Mouse (Mus musculus): ENCODE results near the gene Polr2f.

Gene Polr2f

DNA sequence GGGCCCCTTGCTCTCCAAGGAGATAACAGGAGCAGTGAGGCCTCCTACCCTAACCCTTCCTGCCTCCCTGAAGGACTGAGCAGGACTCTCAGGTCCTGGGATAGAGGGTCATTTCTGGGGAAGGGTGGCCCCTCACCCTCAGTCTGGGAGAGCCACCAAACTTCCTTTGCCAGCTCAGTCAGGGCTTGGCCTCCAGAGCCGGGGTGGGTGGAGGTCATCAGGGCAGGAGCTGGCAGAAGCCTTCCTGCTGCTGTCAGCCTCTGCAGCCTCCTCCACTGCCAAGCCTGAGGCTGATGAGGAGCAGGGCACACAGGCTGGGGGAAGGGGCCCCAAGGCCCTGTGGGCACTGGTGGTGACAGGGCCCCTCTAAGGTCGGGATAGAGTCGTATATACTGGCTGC, 14.8 kb downstream of the Polr2f start:
- DNase-seq (ENCODE audit: extremely low spot score): no peak

DNA sequence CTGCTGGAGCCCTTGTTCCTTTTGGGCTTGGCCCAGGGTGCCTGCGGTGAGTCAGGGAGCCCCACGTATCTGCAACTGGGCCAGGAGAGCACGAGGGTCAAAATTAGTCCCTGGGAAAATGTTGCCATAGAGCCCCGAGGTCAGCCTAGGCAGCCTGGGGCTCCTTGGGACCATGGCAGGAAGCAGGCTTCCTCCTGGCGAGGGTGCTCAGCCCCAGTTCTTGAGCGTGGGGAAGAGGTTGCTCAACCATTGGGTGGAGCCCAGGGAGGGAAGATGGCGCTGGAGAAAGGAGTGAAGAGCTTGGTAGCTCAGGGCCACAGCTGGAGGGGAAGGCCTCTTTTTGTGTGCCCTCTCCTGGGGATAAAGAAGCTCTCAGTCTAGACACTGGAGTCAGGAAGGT, 21.5 kb downstream of the Polr2f start:
- DNase-seq (ENCODE audit: extremely low spot score): no peak

DNA sequence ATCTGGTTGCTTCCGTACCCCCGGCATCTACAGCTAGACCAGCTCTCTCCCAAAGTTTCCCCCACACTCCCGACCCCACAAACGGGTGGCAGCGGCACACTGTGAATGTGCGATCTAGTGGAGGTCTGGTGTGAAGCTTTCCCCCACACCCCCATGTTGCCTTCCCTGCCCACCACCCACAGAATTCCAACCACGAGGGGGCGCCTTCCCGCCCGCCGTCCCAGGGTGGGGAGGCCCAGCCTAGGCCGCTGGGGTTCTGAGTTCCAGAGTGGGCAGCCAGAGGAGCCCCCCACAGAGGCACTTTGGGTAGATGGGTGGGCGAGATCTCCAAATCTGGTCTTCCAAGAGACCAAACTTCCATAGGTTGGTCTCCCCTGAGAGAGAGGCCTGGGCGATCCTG, 22.0 kb downstream of the Polr2f start:
- no peak for DNase-seq (ENCODE audit: extremely low spot score)

DNA sequence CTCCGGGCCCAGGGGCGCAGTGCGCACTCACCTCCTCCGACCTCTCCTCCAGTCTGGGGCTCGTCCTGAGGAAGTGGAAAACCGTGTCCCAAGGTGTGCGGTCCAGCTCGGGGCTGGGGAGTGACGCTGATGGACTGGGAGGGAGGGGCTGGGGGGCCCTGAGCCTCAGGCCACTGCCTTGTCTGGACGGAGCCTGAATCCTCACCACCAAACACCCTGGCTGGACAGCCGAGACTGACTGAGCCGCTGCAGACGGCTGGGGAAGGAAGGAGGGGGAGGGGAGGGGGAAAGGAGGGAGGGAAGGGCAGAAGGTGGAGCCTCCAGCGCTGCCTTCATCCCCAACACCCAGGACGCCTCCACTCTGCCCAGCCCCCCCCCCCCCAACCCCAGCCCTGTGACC, 23.4 kb downstream of the Polr2f start:
- DNase-seq (ENCODE audit: extremely low spot score): no peak

DNA sequence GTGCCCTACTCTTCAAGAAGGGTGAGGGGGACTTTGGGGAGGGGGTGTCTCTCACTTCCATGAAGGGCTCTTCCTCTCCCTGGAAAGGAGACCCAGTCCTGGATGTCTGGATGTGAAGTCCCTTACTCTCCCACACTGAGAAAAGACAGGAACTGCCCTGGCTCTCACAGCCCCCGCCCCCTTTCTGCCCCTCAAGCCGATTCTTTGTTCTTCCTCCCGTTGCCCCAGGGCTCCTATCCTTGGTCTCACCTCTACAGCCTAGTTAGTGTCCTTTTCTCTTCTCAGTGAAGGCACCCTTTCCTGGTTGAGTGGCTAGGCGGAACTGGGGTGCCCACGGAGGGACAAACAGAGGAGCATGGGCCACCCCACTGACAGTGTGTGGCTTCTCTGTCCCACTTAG, 24.3 kb downstream of the Polr2f start, which contains the start of gene Sox10:
TSS of gene Sox10 (minus strand) at position 101 of the 400 bp plus-strand sequence.
- no peak for DNase-seq (ENCODE audit: extremely low spot score)

DNA sequence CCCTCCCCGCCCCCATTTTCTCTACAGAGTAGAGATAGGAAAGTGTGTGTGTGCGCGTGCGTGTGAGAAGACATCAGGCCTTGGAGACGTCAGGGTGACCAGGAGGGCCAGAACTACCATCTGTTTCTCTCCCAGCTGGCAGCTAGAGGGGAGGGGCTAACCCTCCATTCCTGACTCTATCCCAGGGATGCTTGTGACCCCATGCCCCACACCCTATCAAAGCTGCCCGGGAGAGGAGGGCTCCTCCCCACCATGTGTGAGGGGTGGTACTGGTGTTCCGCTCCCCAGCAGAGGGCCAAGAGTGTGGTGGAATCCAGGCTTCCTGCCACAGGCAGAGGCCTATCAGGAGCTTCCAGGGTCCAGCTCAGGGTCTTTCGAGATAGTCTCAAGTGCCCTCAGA, 25.9 kb downstream of the Polr2f start:
- DNase-seq (ENCODE audit: extremely low spot score): peak; percentile 52

DNA sequence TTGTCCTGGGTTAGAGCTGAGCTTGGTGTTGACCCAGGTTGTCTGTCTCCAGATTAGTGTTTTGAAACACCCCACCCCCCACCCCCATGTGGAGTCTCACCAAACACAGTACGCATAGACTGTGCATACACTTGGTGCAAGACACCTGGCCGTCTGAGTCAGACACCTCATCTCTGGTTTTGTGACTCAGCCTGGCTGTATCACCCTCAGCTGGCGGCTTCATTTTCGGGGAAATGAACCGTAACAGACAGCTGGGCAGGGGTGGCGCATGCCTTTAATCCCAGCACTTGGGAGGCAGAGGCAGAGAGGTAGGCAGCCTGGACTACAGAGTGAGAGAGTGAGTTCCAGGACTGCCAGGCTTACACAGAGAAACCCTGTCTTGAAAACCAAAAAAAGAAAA, 36.1 kb downstream of the Polr2f start:
- peak; percentile 1 for DNase-seq (ENCODE audit: extremely low spot score)

DNA sequence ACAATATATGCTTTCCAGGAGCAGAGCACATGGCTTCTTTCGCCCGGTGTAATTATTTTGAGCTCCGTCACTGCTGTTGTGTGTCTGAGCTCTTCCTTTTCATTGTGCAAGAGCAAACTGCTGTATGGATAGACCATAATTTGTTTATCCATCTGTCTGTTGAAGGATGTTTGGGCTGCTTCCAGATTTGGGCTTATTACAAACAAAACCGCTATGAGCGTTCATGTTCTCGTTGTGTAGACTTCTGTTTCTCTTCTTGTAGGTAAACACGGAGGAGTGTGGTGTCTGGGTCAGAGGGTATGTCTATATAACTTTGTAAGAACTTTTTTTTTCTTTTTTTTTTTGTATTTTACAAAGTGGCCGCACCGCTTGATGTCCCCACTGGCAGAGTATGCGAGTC, 44.4 kb downstream of the Polr2f start:
- DNase-seq (ENCODE audit: extremely low spot score): no peak

DNA sequence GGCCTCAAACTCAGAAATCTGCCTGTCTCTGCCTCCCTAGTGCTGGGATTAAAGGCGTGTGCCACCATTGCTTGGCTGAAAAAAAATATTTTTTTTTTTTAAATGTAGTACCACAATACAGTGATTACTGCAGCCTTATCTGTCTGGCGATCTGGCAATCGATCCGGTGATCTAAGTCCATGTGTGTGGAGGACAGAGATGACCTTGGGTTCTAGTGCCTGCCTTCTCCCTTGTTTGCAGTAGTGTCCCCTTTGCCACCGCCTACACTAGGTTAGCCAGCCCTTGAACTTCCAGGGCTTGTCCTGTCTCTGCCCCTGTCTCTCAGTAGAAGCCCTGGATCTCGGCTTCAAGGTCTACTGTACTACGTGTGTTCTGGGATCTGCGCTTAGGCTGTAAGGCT, 47.0 kb downstream of the Polr2f start:
- no peak for DNase-seq (ENCODE audit: extremely low spot score)

DNA sequence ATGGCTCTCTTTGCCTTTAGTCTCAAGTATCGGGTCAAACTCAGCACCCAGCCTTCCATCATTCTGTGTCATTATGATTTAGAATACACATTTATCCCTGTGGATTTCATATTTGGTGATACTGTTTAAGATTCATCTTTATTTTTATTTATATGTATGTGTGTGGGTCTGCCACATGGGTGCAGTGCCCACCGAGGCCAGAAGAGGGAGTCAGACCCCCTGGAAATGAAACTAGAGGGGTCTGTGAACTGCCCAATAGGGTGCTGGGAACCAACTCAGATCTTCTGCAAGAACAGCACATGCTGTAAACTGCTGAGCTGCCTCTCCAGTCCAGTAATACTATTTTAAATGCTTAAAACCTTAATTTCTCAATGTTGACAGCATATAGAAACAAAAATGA, 50.6 kb downstream of the Polr2f start:
- DNase-seq (ENCODE audit: extremely low spot score): no peak

DNA sequence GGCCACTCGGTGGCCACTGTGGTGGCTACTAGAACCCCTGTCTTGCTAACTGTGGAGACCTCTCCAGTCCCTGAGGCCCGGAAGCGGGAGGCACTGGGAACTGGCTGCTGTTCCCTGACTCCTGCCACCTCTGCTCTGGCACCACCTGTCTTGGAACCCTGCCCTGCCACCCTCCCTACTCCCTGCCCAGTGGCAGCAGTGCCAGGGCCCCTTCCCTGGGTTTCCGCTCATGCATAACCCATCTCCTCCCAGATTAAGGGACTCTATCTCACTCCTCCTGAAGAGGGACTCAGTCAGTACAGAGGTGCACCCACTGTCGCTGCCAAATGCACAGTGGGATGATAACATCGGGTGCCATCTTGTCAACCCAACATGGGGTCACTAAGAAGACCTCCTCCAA, 51.6 kb downstream of the Polr2f start:
- no peak for DNase-seq (ENCODE audit: extremely low spot score)

DNA sequence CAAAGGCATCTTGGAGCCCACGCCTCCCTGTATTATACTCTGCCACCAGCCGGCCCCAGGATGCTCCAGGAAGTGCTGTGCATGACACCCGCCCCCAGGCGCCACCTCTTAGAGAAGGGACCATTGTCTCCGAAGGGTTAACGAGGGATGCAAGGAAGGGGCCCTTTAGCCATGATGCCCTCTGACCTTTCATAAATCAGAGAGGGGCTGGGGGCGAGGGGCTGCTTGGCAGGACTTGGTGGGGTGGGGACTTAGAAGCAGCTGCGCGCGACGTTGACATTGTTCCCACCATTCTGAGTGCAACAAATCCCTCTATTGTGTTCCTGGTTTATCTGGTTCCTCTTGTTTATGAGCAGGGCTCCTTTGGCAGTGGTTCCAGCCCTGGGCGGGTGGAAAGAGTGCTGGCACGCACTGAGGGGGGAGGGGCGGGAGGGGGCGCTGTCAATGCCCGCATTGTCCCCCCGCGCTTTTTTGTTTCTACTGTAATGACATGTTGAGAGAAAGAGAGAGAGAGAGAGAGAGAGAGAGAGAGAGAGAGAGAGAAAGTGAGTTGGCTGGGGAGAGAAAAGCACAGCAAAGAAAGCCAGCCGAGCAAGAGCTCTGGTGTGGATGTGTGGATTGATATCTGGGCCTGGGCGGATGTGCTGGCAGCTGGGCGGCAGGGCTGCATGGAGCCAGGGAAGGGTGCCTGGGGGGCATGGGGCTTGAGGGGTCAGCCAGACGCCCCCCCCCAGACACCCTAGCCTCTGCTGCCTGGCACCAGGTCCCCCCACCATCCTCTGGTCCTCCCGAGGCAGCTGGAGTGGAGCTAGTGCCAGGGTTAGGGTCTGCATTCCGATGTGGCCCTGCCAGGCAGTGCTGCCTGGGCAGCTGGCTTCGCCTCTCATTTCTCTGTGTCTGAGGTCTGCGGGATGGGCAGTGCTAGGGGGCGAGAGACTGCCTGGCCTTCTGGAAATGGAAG, 52.4 kb downstream of the Polr2f start:
- DNase-seq (ENCODE audit: extremely low spot score): peak; percentile 66

DNA sequence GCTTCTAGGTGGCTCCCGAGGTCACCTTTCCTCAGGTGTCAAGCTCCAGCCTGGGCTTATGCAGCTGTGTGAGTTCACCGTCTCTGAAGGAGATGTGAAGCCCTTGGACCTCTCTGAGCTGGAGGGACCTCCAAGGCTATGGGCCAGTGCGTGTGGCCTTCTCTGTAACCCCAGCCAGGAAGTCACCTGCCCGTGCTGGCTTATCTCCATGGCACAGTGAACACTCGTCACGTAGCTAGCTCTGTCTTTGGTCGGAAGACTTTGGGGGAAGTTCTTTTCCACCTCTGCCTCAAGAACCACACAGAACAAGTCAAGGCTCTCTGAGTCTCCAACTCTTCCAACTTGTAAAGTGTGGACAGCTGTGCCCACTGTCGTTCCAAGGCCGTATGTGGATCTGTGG, 53.2 kb downstream of the Polr2f start:
- no peak for DNase-seq (ENCODE audit: extremely low spot score)

DNA sequence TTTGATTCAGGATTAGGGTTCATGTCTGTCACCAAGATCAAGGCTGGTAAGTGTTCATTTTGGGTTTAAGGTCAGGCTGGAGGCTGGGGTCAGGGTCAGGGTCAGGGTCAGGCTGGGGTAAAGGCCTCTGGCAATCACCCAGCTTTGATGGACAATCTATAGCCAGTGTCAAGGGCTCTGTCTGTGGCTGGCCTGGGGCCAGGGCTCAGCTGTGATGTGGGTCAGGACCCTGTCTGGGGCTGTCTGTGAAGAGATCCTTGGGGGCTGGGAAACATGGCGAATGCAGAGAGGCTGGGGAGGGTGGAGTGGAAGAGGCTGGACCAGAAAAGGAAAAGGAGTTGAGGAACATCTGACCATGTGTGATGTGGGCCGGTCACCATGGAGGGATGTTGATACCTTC, 54.1 kb downstream of the Polr2f start:
- DNase-seq (ENCODE audit: extremely low spot score): no peak

DNA sequence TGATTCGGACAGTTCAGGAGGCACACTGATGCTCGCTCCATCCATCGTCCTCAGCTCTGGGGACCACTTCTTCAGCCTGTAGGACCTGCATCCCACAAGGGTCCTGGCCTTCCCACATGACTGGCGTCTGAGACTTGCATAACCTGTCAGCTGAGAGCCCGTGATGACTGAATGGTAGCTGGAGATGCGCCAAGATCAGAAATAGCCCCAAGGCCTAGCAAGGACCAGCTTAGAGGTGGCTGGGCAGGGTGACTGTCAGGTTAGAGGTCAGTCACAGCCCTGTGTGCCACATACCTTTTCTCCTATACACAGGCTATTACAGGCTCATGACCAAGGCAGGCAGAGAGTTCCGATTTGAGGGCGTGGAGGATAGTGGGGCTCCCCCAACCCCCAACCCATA, 54.7 kb downstream of the Polr2f start:
- DNase-seq (ENCODE audit: extremely low spot score): no peak

DNA sequence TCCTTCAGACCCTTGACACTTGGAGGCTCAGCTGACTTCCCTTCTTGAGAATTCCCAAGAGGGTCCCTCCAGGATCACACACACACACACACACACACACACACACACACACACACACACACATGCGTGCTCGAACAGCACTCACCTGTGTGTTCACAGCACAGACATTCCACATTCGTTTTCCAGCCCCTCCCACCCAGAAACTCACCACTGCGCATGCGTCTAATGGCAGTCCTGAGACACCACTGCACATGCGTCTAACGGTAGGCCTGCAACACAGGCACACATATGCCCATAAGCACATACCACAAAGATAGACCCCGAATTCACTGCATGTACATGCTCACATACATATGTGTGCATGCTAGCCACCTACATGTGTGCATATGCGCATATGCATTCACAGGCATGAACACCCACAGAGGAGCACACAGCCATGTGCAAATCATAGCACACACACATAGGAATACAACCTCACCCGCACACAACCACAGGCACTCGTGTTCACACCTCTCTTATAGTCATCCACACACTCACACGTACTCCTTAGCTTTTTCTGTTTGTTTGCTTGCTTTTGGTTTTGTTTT, 58.7 kb downstream of the Polr2f start:
- no peak for DNase-seq (ENCODE audit: extremely low spot score)
